In the genomic region with DNA sequence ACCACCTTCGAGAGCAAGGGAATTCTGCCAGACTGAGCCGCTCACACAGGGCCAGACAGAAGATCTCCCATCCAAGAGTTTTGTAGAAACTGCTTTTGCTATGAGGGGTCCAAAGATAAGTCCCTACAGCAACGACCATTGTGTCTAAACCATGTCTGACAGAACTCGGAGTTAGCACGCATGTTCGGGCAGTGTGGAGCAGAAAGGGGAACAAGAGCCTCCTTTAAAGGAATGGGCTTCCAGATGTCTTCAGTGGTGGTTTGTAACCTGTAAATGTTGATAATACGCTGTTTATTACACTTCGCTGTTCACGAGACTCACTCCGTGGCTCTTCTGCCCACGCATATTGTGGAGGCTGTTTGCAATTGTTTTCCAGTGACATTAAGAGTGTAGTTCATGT, we compare ENCODE assay signal across 33 mouse cellular contexts. TPM values are rescaled to one million over a fixed set of nuclear protein-coding genes. Genes with fewer than 3 reads are reported as not detected.
"Had no signal": no experiment of that assay in that cellular context is flagged by ENCODE, and none has a peak within 500 bp of the region (broad histone marks: within the 10 kb centered on the region; RNA-seq: fewer than 3 reads in every experiment).

No protein-coding gene starts in this region.

- H3K27ac ChIP-seq: gastrocnemius, adult 2 months; heart, embryonic 10.5 days; hindbrain, embryonic 10.5 days; hindbrain, embryonic 12.5 days; hindbrain, embryonic 14.5 days; intestine, embryonic 15.5 days; layer of hippocampus, adult 2 months; left cerebral cortex, adult 2 months; limb, embryonic 10.5 days; limb, embryonic 12.5 days had no signal

- H3K9me3 ChIP-seq: heart, embryonic 10.5 days; heart, embryonic 12.5 days; hindbrain, embryonic 10.5 days; hindbrain, embryonic 12.5 days; intestine, embryonic 15.5 days; limb, embryonic 10.5 days; limb, embryonic 12.5 days had no signal

- H3K36me3 ChIP-seq: heart, embryonic 10.5 days; heart, embryonic 12.5 days; hindbrain, embryonic 10.5 days; hindbrain, embryonic 12.5 days; intestine, embryonic 15.5 days; limb, embryonic 10.5 days; limb, embryonic 12.5 days had no signal

- DNase-seq: gastrocnemius, adult 2 months; gastrocnemius, postnatal 10 days; gastrocnemius, postnatal 36 days; heart, adult 18-20 months; heart, postnatal 10 days; heart, postnatal 4 days; kidney, adult 18-20 months; kidney, adult 8-10 months; kidney, postnatal 10 days; kidney, postnatal 25 days; kidney, postnatal 4 days; liver had no signal

- H3K4me3 ChIP-seq: gastrocnemius, adult 2 months; heart, embryonic 10.5 days; heart, embryonic 12.5 days; hindbrain, embryonic 10.5 days; hindbrain, embryonic 12.5 days; intestine, embryonic 15.5 days; layer of hippocampus, adult 2 months; left cerebral cortex, adult 2 months; limb, embryonic 10.5 days; limb, embryonic 12.5 days had no signal

- H3K27me3 ChIP-seq: intestine, embryonic 15.5 days had no signal

- H3K9ac ChIP-seq: heart, embryonic 12.5 days; hindbrain, embryonic 12.5 days; hindbrain, embryonic 14.5 days; intestine, embryonic 15.5 days; limb, embryonic 12.5 days had no signal

- ATAC-seq: hindbrain, embryonic 16.5 days; inflammation-experienced regulatory T-cells, adult 6 months; intestine, embryonic 15.5 days; intestine, postnatal 0 days had no signal

- H3K4me2 ChIP-seq: heart, embryonic 12.5 days; hindbrain, embryonic 12.5 days; hindbrain, embryonic 14.5 days; intestine, embryonic 15.5 days; limb, embryonic 12.5 days had no signal

RNA-seq across cellular contexts. Expression of a gene that starts 1.5 kb away (rescaled TPM):
- total RNA-seq: gastrocnemius, adult 2 months; gastrocnemius, postnatal 10 days; gastrocnemius, postnatal 36 days; heart, adult 18-20 months; heart, postnatal 10 days; heart, postnatal 25 days; heart, postnatal 4 days; layer of hippocampus, adult 2 months; layer of hippocampus, postnatal 10 days; layer of hippocampus, postnatal 25 days; left cerebral cortex, adult 2 months; left cerebral cortex, postnatal 36 days had no signal
- polyA plus RNA-seq: frontal cortex, adult 2 months; heart, embryonic 12.5 days; heart, embryonic 14.5 days; inflammation-experienced regulatory T-cells, adult 6 months had no signal

RNA-seq across cellular contexts. Expression of a gene that starts 5.2 kb away (rescaled TPM):
- total RNA-seq: gastrocnemius, adult 2 months; gastrocnemius, postnatal 10 days; gastrocnemius, postnatal 36 days; heart, adult 18-20 months; heart, adult 8-10 months; heart, postnatal 10 days; heart, postnatal 25 days; heart, postnatal 4 days; layer of hippocampus, adult 2 months; layer of hippocampus, postnatal 10 days; layer of hippocampus, postnatal 25 days; left cerebral cortex, adult 2 months; left cerebral cortex, postnatal 14 days had no signal
- polyA plus RNA-seq: frontal cortex, adult 2 months had no signal
